Mouse (Mus musculus) fibroblast of lung, adult 2 months (primary cell): Measurements from ENCODE around the gene Tmem141.

Experiments used
- DNase-seq: peaks from one replicate; pipeline ENCODE4 v3.0.0-alpha.2; 2011; ENCODE audit warnings: low read depth

Tmem141 gene

GRCm38 (mm10) chr2:25607761-25608622, 13.8 kb downstream of the Tmem141 start, which contains the start of gene Rabl6:
Gene Rabl6 (minus strand): TSS chr2:25608521.
- DNase-seq, result peak; percentile 65

- no peak for DNase-seq
These were observed 19.3 kb downstream of the Tmem141 start for GRCm38 (mm10) chr2:25602526-25602925.

DNA sequence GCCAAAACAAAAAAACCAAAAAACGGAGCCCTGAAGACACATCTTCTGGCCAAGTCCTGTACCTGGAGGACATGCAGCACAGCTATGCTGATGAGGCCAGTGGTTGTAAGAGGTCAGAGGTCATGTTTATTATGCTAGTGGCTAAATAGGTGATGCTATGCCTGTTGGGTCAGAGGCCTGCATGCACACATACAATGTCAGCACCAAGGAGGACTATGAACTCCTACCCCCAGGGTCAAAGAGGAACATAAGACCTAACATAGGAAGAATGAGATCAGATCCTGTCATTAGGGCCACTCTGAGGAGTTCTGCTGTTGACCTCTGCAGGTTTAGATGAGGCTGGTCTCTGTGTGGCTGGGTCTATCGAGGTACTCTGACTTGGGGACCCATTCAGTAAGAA, 21.8 kb downstream of the Tmem141 start:
- no peak for DNase-seq

- no peak for DNase-seq
These were observed 23.1 kb downstream of the Tmem141 start for GRCm38 (mm10) chr2:25598749-25599148.

- DNase-seq, result no peak
These were observed 24.9 kb downstream of the Tmem141 start for GRCm38 (mm10) chr2:25596765-25597510.

GRCm38 (mm10) chr2:25591863-25592262, 29.9 kb downstream of the Tmem141 start:
- DNase-seq, result no peak

GRCm38 (mm10) chr2:25588227-25588907, 33.4 kb downstream of the Tmem141 start:
- no peak for DNase-seq

- no peak for DNase-seq
These were observed 34.5 kb downstream of the Tmem141 start for GRCm38 (mm10) chr2:25587290-25587689.

DNA sequence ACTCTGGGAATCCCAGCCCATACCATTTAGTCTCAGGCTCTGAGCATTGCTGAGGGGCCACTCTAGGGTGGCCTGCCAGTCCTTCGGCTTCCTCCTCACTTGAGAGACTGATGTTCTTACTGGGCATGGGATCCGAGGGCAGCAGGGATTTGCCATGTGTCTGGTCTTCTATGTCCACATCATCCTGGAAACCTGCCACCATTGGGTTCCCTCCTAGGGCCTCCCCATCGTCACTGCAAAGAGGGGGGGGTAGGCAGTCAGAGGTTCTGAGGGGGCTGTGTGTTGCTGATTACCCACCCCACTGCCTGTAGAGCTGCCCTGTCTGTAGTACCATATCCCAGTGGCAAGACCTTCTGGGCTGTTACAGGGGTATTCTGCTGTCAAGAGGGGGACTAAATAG, 36.2 kb downstream of the Tmem141 start:
- DNase-seq, result no peak

GRCm38 (mm10) chr2:25584856-25585255, 36.9 kb downstream of the Tmem141 start:
- DNase-seq, result no peak

DNA sequence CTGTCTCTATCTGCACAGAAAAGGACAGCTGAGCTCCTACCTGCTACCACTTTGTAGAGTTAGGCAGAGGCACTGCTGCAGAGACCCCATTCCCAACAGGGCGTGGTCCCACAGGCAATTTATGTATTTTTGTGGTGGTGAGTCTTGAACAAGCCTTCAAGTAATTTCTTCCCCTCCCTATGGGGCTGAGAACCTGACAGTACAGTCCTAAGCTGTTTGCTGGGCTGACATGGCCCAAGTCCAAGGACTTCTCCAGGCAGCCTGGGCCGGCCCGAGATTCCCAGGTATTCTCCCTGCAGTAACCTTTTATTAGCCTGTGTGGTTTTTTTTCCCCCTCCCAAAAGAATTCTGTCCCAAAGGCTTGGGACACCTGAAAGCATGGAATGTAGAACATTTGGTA, 37.7 kb downstream of the Tmem141 start:
- DNase-seq, result no peak

DNA sequence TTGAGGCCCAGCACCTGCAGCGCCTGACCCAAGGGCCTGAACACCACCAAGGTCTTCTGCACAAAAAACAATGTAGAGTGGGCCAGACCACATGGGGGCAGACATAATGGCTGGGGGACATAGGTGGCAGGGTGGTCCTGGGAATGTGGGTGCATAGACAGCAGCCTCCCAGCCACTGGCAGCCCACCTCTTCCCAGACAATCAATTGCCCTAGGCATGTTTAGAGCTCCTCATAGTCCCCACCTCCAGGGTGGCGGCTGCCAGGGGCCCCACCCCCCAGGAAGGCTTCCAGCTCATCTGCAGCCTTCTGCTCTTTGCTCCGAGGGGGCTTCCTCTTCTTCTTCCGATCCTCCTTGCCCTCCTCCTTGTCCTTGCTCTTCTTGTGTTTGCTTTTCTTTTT, 38.2 kb downstream of the Tmem141 start:
- no peak for DNase-seq

- no peak for DNase-seq
These were observed 38.7 kb downstream of the Tmem141 start for GRCm38 (mm10) chr2:25583120-25583481.

GRCm38 (mm10) chr2:25582466-25583119, 39.2 kb downstream of the Tmem141 start:
- DNase-seq, result no peak

GRCm38 (mm10) chr2:25581901-25582301, 39.9 kb downstream of the Tmem141 start:
- DNase-seq, result no peak

- DNase-seq, result no peak
These were observed 40.4 kb downstream of the Tmem141 start, which contains the start of gene Ajm1 for GRCm38 (mm10) chr2:25581294-25581864. Gene Ajm1 (minus strand): TSS chr2:25581757.

- DNase-seq, result no peak
These were observed 41.1 kb downstream of the Tmem141 start for GRCm38 (mm10) chr2:25580621-25581101.

DNA sequence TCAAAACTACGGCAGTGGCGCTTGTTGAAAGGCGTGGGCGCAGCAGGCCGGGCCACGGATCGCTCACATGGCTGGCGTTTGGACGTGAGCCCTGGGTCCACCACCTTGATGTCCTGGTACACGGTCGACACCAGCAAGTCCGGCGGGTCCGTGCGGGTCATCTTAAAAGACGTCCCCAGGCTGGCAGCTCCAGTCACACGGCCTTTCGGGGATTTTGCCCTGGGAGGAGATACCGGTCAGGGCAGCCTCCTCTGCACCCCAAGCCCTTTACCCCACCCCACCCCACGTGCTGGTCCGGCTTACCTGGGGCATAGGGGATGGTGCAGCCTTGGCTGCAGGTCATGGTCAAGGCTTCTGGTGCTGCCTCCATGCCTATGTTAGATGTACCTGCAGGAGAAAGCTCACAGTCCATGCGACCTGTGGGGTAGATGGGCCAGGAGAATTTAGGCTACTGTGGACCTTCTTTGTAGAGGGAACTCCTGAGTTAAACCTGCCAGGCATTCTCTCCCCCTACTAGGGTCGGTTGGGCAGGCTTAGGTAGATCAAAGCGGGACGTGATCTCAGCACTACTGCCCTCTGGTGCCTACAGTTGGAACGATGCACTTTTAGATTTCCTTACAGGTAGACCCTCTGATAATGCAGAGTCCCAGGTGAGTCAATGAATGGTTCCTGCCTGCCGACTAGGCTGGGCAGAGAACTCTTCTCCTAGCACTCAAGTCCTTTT, 41.9 kb downstream of the Tmem141 start:
- no peak for DNase-seq

- no peak for DNase-seq
These were observed 42.7 kb downstream of the Tmem141 start for GRCm38 (mm10) chr2:25578796-25579736.
